Mouse (Mus musculus) megakaryocyte, embryonic 14.5 days (primary cell): Measurements from ENCODE around the gene Ssbp3.

Source experiments
- FLI1 ChIP-seq: IDR thresholded peaks from 2 replicates; pipeline ENCODE4 v1.6.1; 2012; ENCODE audit warnings: low read length, inconsistent platforms, mixed read lengths
- GATA1 ChIP-seq: IDR thresholded peaks from 3 replicates; pipeline ENCODE4 v1.6.1; 2012; ENCODE audit warnings: mixed read lengths, low read length, inconsistent platforms, borderline replicate concordance

- no peak for TF ChIP-seq GATA1
- no peak for TF ChIP-seq FLI1
These were observed 54.5 kb downstream of the Ssbp3 start for GRCm38 (mm10) chr4:106964996-106965395.
